Mouse (Mus musculus): Measurements from ENCODE around the gene S100pbp.

DNA sequence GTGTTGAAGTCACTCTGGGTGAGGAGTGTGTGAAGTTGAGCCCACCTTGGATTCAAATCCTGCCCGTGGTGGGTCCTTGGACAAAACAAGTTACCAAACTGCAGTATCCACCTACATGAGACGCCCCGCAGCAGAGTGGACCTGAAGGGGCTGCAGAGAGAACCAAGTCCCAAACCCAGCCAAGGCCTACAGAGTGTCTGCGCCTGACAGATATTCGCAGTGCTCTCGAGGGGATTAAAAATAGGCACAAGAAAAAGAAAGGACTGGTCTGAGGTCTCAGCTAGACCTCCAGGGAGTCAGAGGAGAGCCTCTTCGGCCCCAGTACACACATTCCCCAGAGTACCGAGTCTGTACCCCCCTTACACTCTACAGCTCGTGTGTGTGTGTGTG is 53.3 kb downstream of the S100pbp start:
- no peak for TF ChIP-seq GATA1 (IDR thresholded peaks at IDR 0.05; ENCODE audit: borderline replicate concordance, low read length)
- no peak for TF ChIP-seq FLI1 (IDR thresholded peaks at IDR 0.05; ENCODE audit: low read length)

Data from megakaryocyte, embryonic 14.5 days (primary cell).